Mouse (Mus musculus): Measurements from ENCODE around the gene Strip1. TPM values are rescaled to one million over a fixed set of nuclear protein-coding genes. Genes with fewer than 3 reads are reported as not detected.
"Not testable (repeated sequence)": the region's sequence is repeated elsewhere in the genome, so short reads cannot be mapped to it uniquely, and the experiment has no call there.

The Strip1 gene
- polyA plus RNA-seq, 1 experiment = 0.44 TPM

DNA sequence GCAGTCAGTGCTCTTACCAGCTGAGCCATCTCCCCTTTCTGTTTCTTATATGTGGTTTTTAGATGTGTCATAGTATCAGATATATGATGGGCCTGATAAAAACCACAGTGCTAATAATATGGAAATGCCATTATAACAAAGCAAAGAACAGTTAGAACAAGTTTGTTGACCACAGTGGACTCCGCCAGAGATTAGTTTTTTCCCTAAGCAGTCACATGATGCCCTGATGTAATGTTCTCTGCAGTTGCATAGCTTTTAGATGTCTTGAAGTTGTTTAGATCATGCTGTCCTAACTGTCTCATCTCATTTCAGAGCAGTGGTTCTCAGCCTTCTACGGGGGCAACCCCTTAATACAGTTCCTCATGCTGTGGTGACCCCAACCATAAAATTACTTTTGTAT is 24.7 kb upstream of the Strip1 start:
- Histone ChIP-seq H3K9me3 (ENCODE audit: control insufficient read depth, low read length) (no peaks in the 10 kb centered on the region), H3K4me3 (replicated peaks) (no peak overlapping the region), H3K4me1 (ENCODE audit: control insufficient read depth) (no peaks in the 10 kb centered on the region), H3K27me3 (ENCODE audit: control insufficient read depth) (no peaks in the 10 kb centered on the region), H3K36me3 (ENCODE audit: control insufficient read depth) (peaks cover 15% of the 10 kb centered on the region)
- TF ChIP-seq GATA1 (IDR thresholded peaks at IDR 0.05; ENCODE audit: low read length) (no peak), TAL1 (IDR thresholded peaks at IDR 0.05; ENCODE audit: low read length) (no peak)

DNA sequence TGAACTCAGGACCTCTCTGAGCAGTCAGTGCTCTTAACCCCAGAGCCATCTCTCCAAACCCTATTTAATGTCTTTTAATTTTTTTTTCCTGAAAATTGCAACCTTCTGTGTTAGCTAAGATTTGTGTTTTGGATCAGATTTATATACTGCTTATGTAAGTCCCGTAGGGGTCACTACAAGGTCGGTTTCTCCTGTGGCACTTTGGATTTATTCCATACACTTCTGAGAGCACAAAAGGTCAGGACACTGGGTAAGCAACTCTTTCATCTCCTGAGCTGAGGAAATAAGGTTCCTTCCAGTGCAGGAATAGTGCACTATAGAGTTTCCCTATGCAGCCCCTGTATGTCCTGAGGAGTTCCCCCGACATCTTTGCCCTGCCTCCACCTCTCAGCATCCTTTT is 24.0 kb upstream of the Strip1 start:
- peaks cover 10% of the 10 kb centered on the region for H3K36me3 ChIP-seq (ENCODE audit: control insufficient read depth)
- H3K27me3 ChIP-seq (ENCODE audit: control insufficient read depth) = no peaks in the 10 kb centered on the region
- TF ChIP-seq GATA1 (IDR thresholded peaks at IDR 0.05; ENCODE audit: low read length) (no peak), TAL1 (IDR thresholded peaks at IDR 0.05; ENCODE audit: low read length) (no peak)
- no peaks in the 10 kb centered on the region for H3K4me1 ChIP-seq (ENCODE audit: control insufficient read depth)
- H3K4me3 ChIP-seq (replicated peaks) = no peak overlapping the region
- H3K9me3 ChIP-seq (ENCODE audit: control insufficient read depth, low read length) = no peaks in the 10 kb centered on the region

DNA sequence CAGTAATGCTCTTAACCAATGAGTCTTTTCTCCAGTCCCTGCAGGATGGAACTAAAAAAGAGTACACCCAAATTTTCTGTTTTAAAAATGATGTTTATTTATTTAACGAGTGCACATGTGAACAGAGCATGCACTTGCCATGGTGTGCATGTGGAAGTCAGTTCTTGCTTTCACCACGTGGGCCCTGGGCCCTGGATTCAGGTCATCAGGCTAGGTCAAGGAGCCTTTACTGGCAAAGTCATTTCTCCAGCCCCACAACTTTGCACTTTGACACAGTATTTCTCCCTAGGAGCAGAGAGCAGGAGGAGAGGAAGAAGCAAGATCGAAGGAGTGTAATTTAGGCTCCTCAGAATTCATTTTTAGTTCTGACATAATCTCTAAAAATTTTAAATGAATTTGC is 23.4 kb upstream of the Strip1 start:
- H3K27me3 ChIP-seq (ENCODE audit: control insufficient read depth) = no peaks in the 10 kb centered on the region
- peaks cover 4% of the 10 kb centered on the region for H3K36me3 ChIP-seq (ENCODE audit: control insufficient read depth)
- TF ChIP-seq TAL1 (IDR thresholded peaks at IDR 0.05; ENCODE audit: low read length) = no peak
- TF ChIP-seq GATA1 (IDR thresholded peaks at IDR 0.05; ENCODE audit: low read length) = no peak
- H3K9me3 ChIP-seq (ENCODE audit: control insufficient read depth, low read length) = no peaks in the 10 kb centered on the region
- no peaks in the 10 kb centered on the region for H3K4me1 ChIP-seq (ENCODE audit: control insufficient read depth)
- H3K4me3 ChIP-seq (replicated peaks) = no peak overlapping the region

DNA sequence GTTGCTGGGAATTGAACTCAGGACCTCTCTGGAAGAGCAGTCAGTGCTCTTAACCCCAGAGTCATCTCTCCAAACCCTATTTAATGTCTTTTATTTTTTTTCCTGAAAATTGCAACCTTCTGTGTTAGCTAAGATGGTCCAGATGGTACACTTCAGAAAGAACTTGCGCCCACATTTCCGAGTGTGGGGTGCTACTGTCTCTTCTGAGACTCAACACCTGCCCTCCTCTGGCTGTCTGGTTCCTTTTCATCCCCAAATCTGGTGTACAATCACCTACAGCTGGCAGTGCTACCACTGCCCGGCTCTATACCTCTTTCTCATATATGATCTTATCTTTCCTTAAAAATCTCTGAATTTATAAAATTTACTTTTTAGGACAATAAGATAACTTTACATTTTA is 21.5 kb upstream of the Strip1 start:
- H3K27me3 ChIP-seq (ENCODE audit: control insufficient read depth) = no peaks in the 10 kb centered on the region
- TF ChIP-seq GATA1 (IDR thresholded peaks at IDR 0.05; ENCODE audit: low read length) (no peak), TAL1 (IDR thresholded peaks at IDR 0.05; ENCODE audit: low read length) (no peak)
- H3K4me3 ChIP-seq (replicated peaks) = no peak overlapping the region
- H3K36me3 ChIP-seq (ENCODE audit: control insufficient read depth) = no peaks in the 10 kb centered on the region
- no peaks in the 10 kb centered on the region for H3K9me3 ChIP-seq (ENCODE audit: control insufficient read depth, low read length)
- H3K4me1 ChIP-seq (ENCODE audit: control insufficient read depth) = no peaks in the 10 kb centered on the region

DNA sequence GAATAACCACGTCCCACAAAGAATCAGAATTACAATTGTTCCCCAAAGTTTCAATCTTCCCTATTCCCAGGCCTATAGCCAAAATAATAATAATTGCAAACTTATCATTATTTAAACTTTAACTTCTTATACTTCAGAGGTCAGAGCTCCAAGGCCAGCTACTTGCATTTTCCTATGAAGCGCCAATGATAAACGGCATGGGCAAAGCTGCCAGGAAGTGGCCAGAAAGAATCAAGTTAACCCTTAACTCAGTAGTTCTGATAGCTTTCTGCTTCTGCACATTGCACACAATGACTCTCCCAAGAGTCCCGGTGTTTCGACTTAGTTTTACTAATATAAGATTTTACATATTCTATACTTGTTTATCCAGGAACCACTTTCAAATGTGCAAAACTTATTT is 18.8 kb upstream of the Strip1 start:
- not testable (repeated sequence) for H3K9me3 ChIP-seq (ENCODE audit: control insufficient read depth, low read length); H3K4me1 ChIP-seq (ENCODE audit: control insufficient read depth); H3K36me3 ChIP-seq (ENCODE audit: control insufficient read depth); H3K27me3 ChIP-seq (ENCODE audit: control insufficient read depth); H3K4me3 ChIP-seq (replicated peaks)

DNA sequence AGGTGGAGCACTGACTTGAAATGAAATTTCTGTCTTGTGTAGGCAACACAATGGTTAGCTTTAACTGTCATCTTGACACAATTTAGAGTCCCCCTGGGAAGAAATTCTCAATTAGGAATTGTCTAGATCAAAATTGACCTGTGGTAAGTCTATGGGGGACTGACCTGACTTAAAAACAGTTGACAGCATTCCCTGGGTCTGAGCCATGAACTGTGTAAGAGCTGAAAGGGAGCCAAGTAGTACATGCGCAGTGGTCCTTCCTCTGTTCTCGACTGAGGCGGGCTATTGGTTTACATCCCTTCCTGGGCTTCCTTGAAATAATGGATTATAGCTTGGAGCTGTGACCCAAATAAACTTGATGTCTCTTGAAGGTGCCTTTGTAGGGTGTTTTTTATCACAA is 15.5 kb upstream of the Strip1 start:
- Histone ChIP-seq H3K4me3 (replicated peaks) (no peak overlapping the region), H3K27me3 (ENCODE audit: control insufficient read depth) (no peaks in the 10 kb centered on the region), H3K4me1 (ENCODE audit: control insufficient read depth) (no peaks in the 10 kb centered on the region), H3K9me3 (ENCODE audit: control insufficient read depth, low read length) (peaks cover 2% of the 10 kb centered on the region; the same call in 1 of the 2 replicates), H3K36me3 (ENCODE audit: control insufficient read depth) (no peaks in the 10 kb centered on the region)
- no peak for TF ChIP-seq GATA1 (IDR thresholded peaks at IDR 0.05; ENCODE audit: low read length)
- no peak for TF ChIP-seq TAL1 (IDR thresholded peaks at IDR 0.05; ENCODE audit: low read length)

DNA sequence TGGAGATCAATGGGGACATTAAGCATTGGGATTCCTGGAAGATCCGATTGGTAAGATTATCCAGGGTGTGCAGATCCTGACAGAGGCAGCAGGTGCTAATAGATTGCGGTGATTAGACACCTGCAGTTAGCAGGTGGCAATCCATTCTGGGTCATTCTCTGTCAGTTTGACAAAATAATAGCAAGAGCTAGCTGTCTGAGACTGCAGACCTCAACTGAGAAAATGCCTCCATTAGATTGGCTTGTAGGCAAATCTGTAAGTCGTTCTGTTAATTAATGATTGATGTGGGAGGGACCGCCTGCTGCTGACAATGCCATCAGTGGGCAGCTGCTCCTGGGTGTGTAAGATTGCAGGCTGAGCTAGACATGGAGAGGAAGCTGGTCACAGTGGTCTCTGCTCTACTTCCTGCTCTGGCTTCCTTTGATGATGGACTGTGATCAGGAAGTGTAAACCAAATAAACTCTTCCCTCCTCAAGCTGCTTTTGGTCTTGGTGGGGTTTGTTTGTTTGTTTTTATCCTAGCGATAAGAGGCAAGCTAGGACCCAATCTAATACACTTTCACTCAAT is 6.2 kb upstream of the Strip1 start:
- Histone ChIP-seq H3K36me3 (ENCODE audit: control insufficient read depth) (no peaks in the 10 kb centered on the region), H3K9me3 (ENCODE audit: control insufficient read depth, low read length) (no peaks in the 10 kb centered on the region), H3K4me1 (ENCODE audit: control insufficient read depth) (no peaks in the 10 kb centered on the region), H3K4me3 (replicated peaks) (no peak overlapping the region), H3K27me3 (ENCODE audit: control insufficient read depth) (no peaks in the 10 kb centered on the region; the same call in 1 of the 2 replicates)
- TF ChIP-seq GATA1 (IDR thresholded peaks at IDR 0.05; ENCODE audit: low read length) = no peak
- TF ChIP-seq TAL1 (IDR thresholded peaks at IDR 0.05; ENCODE audit: low read length) = no peak

DNA sequence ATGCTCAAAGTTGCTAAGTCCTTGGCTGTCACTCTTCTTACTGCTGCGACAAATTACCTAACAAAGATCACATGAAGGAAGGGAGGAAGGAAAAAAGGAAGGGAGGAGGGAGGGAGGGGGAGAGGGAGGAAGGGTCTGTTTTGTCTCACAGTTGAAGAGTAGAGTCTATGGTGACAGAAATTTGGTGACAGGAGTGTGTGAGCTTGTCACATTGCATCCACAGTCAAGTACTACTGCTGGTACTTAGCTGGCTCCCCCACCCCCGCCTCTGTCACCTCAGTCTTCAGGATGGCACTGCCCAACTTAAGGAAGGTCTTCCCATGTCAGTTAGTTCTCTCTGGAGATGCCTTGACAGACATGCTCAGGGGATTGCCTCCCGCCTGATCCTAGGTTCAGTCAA is 4.7 kb upstream of the Strip1 start:
- H3K4me3 ChIP-seq (replicated peaks) = no peak overlapping the region
- peaks cover 8% of the 10 kb centered on the region for H3K4me1 ChIP-seq (ENCODE audit: control insufficient read depth)
- no peak for TF ChIP-seq GATA1 (IDR thresholded peaks at IDR 0.05; ENCODE audit: low read length)
- TF ChIP-seq TAL1 (IDR thresholded peaks at IDR 0.05; ENCODE audit: low read length) = no peak
- H3K27me3 ChIP-seq (ENCODE audit: control insufficient read depth) = no peaks in the 10 kb centered on the region; the same call in 1 of the 2 replicates
- no peaks in the 10 kb centered on the region for H3K9me3 ChIP-seq (ENCODE audit: control insufficient read depth, low read length)
- no peaks in the 10 kb centered on the region for H3K36me3 ChIP-seq (ENCODE audit: control insufficient read depth)

DNA sequence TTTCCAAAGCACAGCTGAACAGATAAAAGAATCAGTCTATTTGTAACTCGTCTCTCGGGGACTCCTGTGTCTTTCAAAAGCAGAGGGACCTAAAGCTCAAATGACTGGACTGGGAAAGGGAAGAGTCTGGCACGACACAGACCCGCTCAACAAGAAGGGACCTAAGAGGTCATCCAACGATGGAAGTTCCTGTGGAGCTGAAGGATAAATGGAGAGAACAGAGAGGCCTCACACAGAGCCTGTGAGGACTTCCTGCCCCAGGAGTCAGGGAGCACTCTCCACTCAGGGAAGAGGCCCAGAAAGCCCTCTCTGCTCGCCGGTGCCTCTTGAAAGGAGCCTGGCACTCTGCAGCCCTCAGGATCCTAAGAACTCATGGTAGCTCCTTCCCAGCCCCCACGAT is 4.3 kb upstream of the Strip1 start:
- H3K4me3 ChIP-seq (replicated peaks) = no peak overlapping the region
- TF ChIP-seq GATA1 (IDR thresholded peaks at IDR 0.05; ENCODE audit: low read length) (no peak), TAL1 (IDR thresholded peaks at IDR 0.05; ENCODE audit: low read length) (no peak)
- H3K36me3 ChIP-seq (ENCODE audit: control insufficient read depth) = no peaks in the 10 kb centered on the region
- H3K4me1 ChIP-seq (ENCODE audit: control insufficient read depth) = peaks cover 12% of the 10 kb centered on the region
- no peaks in the 10 kb centered on the region for H3K9me3 ChIP-seq (ENCODE audit: control insufficient read depth, low read length)
- H3K27me3 ChIP-seq (ENCODE audit: control insufficient read depth) = no peaks in the 10 kb centered on the region; the same call in 1 of the 2 replicates

DNA sequence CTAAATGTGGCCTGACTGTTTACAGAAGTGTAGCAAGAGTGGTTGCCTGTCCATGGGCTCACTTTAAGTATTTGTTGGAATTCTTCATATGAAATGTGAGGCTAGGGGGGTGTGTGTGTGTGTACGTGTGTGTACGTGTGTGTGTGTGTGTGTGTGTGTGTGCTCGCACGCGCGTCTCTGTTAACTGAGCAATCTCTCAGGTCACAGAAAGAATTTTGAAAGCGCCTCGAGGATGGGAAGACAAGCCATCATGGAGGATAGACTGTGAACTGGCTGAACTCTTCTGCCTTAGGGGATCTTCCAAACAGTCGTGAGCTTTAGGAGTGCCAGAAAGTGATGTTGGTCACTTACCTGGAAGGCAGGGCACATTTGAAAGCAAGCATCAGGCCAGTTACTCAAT is 2.4 kb upstream of the Strip1 start:
- no peaks in the 10 kb centered on the region for H3K9me3 ChIP-seq (ENCODE audit: control insufficient read depth, low read length)
- H3K36me3 ChIP-seq (ENCODE audit: control insufficient read depth) = peaks cover 4% of the 10 kb centered on the region
- no peaks in the 10 kb centered on the region; the same call in 1 of the 2 replicates for H3K27me3 ChIP-seq (ENCODE audit: control insufficient read depth)
- no peak overlapping the region for H3K4me3 ChIP-seq (replicated peaks)
- peaks cover 20% of the 10 kb centered on the region for H3K4me1 ChIP-seq (ENCODE audit: control insufficient read depth)
- no peak for TF ChIP-seq TAL1 (IDR thresholded peaks at IDR 0.05; ENCODE audit: low read length)
- no peak for TF ChIP-seq GATA1 (IDR thresholded peaks at IDR 0.05; ENCODE audit: low read length)

Data from erythroblast, embryonic 14.5 days (primary cell).